ENCODE assay signal across 14 mouse cellular contexts in genomic region chr13:34398847-34399246, GRCm38 (mm10). TPM values are rescaled to one million over a fixed set of nuclear protein-coding genes. Genes with fewer than 3 reads are reported as not detected.
DNase-seq lines count a peak whose midpoint lies in the region; ATAC-seq lines count a peak whose summit lies in the region.
"Had no signal": no experiment of that assay in that cellular context is flagged by ENCODE, and none has a peak within 500 bp of the region (broad histone marks: within the 10 kb centered on the region; RNA-seq: fewer than 3 reads in every experiment).

No protein-coding gene starts in this region.

- H3K9ac ChIP-seq in heart, embryonic 11.5 days (ENCODE audit: low read depth, low read length) = no peak overlapping the region
- H3K9ac ChIP-seq in intestine, embryonic 16.5 days (ENCODE audit: low read depth, low read length) = no peak overlapping the region
- H3K9ac ChIP-seq: heart, embryonic 12.5 days; limb, embryonic 15.5 days had no signal

- no peak for DNase-seq in heart, adult 8-10 months (ENCODE audit: low spot score)
- peak; percentile 47 for DNase-seq in Muller cell, postnatal 12 days (ENCODE audit: inconsistent ontology term)
- DNase-seq in limb, embryonic 10.5 days (ENCODE audit: low spot score) = no peak
- DNase-seq in layer of hippocampus, adult 8-10 months (ENCODE audit: low spot score in 2 of 2) = no peak
- DNase-seq: B cell, adult 2 months; gastrocnemius, postnatal 14 days; right cerebral cortex, postnatal 4 days; thymus, adult 18-20 months had no signal

- H3K4me1 ChIP-seq in heart, embryonic 11.5 days (ENCODE audit: control insufficient read depth, insufficient read depth, low read length) = no peaks in the 10 kb centered on the region
- peaks cover 26% of the 10 kb centered on the region for H3K4me1 ChIP-seq in limb, embryonic 10.5 days
- 0 out of 2 replicates have a peak, but pooled peaks cover 4% of the 10 kb centered on the region for H3K4me1 ChIP-seq in intestine, embryonic 16.5 days (ENCODE audit: control insufficient read depth, insufficient read depth, low read length)

- H3K9me3 ChIP-seq in heart, embryonic 11.5 days (replicated peaks; ENCODE audit: control insufficient read depth, low read length) = no peaks in the 10 kb centered on the region
- H3K9me3 ChIP-seq in limb, embryonic 10.5 days (replicated peaks) = no peaks in the 10 kb centered on the region
- no peaks in the 10 kb centered on the region for H3K9me3 ChIP-seq in intestine, embryonic 16.5 days (ENCODE audit: control insufficient read depth, low read length)
- H3K9me3 ChIP-seq: heart, embryonic 12.5 days; limb, embryonic 15.5 days had no signal

- no peaks in the 10 kb centered on the region for H3K36me3 ChIP-seq in heart, embryonic 11.5 days (ENCODE audit: control insufficient read depth, insufficient read depth, low read length)
- no peaks in the 10 kb centered on the region for H3K36me3 ChIP-seq in limb, embryonic 10.5 days
- H3K36me3 ChIP-seq in intestine, embryonic 16.5 days (ENCODE audit: control insufficient read depth, insufficient read depth, low read length) = no peaks in the 10 kb centered on the region
- H3K36me3 ChIP-seq: heart, embryonic 12.5 days; limb, embryonic 15.5 days had no signal

- H3K4me2 ChIP-seq in heart, embryonic 11.5 days = 0 out of 2 replicates have a peak overlapping the region, but pooled peaks have one; percentile 14
- no peak overlapping the region for H3K4me2 ChIP-seq in intestine, embryonic 16.5 days (ENCODE audit: low read depth, low read length)
- H3K4me2 ChIP-seq: limb, embryonic 15.5 days had no signal

- no peaks in the 10 kb centered on the region for H3K27me3 ChIP-seq in heart, embryonic 11.5 days (ENCODE audit: control insufficient read depth, insufficient read depth, low read length)
- no peaks in the 10 kb centered on the region for H3K27me3 ChIP-seq in limb, embryonic 10.5 days (ENCODE audit: low read depth, poor library complexity, severe bottlenecking)
- H3K27me3 ChIP-seq in intestine, embryonic 16.5 days (replicated peaks; ENCODE audit: control insufficient read depth, insufficient read depth, low read length) = no peaks in the 10 kb centered on the region
- H3K27me3 ChIP-seq: heart, embryonic 12.5 days; limb, embryonic 15.5 days had no signal

- H3K4me3 ChIP-seq in heart, embryonic 11.5 days (ENCODE audit: low read depth, low read length) = no peak overlapping the region
- no peak overlapping the region for H3K4me3 ChIP-seq in limb, embryonic 10.5 days
- H3K4me3 ChIP-seq in intestine, embryonic 16.5 days (ENCODE audit: low read length) = no peak overlapping the region
- H3K4me3 ChIP-seq: heart, embryonic 12.5 days; limb, embryonic 15.5 days had no signal

- no peak overlapping the region for H3K27ac ChIP-seq in heart, embryonic 11.5 days (ENCODE audit: low read depth, low read length)
- no peak overlapping the region for H3K27ac ChIP-seq in limb, embryonic 10.5 days
- H3K27ac ChIP-seq in intestine, embryonic 16.5 days (ENCODE audit: low read length) = no peak overlapping the region
- H3K27ac ChIP-seq: limb, embryonic 15.5 days had no signal

- 57% methylated on average over 3 of the region's 3 CpGs for WGBS in heart, embryonic 11.5 days (ENCODE audit: insufficient replicate concordance)
- 77% methylated on average over 3 of the region's 3 CpGs for WGBS in limb, embryonic 10.5 days
- WGBS in intestine, embryonic 16.5 days = 47% methylated on average over 3 of the region's 3 CpGs

- ATAC-seq in heart, embryonic 11.5 days (replicated peaks; ENCODE audit: insufficient number of reproducible peaks, low FRiP score, low TSS enrichment) = no peak
- peak; percentile 71 to 77; a peak in 2 of 4 replicates for ATAC-seq in hematopoietic stem cell, adult 5-6 weeks (replicated peaks in 1 of 2; ENCODE audit: insufficient read depth in 1 of 2, low FRiP score in 2 of 2, low TSS enrichment in 1 of 2, low read depth in 1 of 2, poor library complexity in 2 of 2, severe bottlenecking in 2 of 2)
- ATAC-seq in megakaryocyte progenitor cell, adult 5-6 weeks (replicated peaks; ENCODE audit: poor library complexity) = peak; percentile 86
- ATAC-seq in intestine, embryonic 16.5 days = no peak

RNA-seq across cellular contexts. Expression of gene Slc22a23, which starts 53.9 kb away (rescaled TPM):
- polyA plus RNA-seq in heart, embryonic 11.5 days (2014; fragmentation: Nextera tagmentation; extraction: Ambion mirVana) = 7.3 and 8.1 TPM in 2 replicates
- total RNA-seq in heart, adult 8-10 months (2022) = 10 to 100 TPM in 2 of 4 experiments, 1 to 10 TPM in 2; 8.8 to 12.5 (median 10.9) TPM
- 4.2 and 5.1 TPM in 2 replicates for total RNA-seq in hematopoietic stem cell, adult 5-6 weeks (2017)
- 1.1 and 1.4 TPM in 2 replicates for total RNA-seq in megakaryocyte progenitor cell, adult 5-6 weeks (2015)
- total RNA-seq in megakaryocyte progenitor cell, adult 5-6 weeks (2017) = 0.62 and 2.0 TPM in 2 replicates
- 1.7 and 1.8 TPM in 2 replicates for polyA plus RNA-seq in limb, embryonic 10.5 days (2016; fragmentation: Nextera tagmentation; extraction: Ambion mirVana)
- total RNA-seq in layer of hippocampus, adult 8-10 months (2022) = 10 to 100 TPM; 32.3 to 41.6 (median 36.4) TPM
- 2.2 and 2.4 TPM in 2 replicates for polyA plus RNA-seq in intestine, embryonic 16.5 days (2015; fragmentation: Nextera tagmentation; extraction: Ambion mirVana)

Comparison
In these comparisons a context has a peak if more than half of its experiments do, and no peak if none do; other contexts are left out.
1. ATAC-seq: peak in hematopoietic stem cell, adult 5-6 weeks (2 of 2) and megakaryocyte progenitor cell, adult 5-6 weeks (single experiment); none in heart, embryonic 11.5 days (single experiment) and intestine, embryonic 16.5 days (single experiment).